Mouse (Mus musculus) intestine, postnatal 0 days (tissue): Measurements from ENCODE around the gene Vmn1r148. TPM values are rescaled to one million over a fixed set of nuclear protein-coding genes. Genes with fewer than 3 reads are reported as not detected.
"Not testable (repeated sequence)": the region's sequence is repeated elsewhere in the genome, so short reads cannot be mapped to it uniquely, and the experiment has no call there.

Source experiments
- ATAC-seq: fragments of 200-750 bp; cut with Nextera tagmentation; 2 replicates; pipeline ENCODE4 v1.8.0; 2017; ENCODE audit warnings: mild to moderate bottlenecking, moderate TSS enrichment, moderate library complexity
- H3K27ac ChIP-seq: fragments of 300-500 bp; sonication (generic); 2 replicates; pipeline ENCODE4 v1.5.1; 2014; ENCODE audit warnings: mild to moderate bottlenecking, low read depth, low read length, moderate library complexity
- H3K27me3 ChIP-seq: fragments of 300-500 bp; sonication (generic); replicated peaks from 2 replicates; pipeline ENCODE4 v1.6.1; 2014; ENCODE audit warnings: low read length, mixed read lengths; ENCODE audit not compliant: control insufficient read depth, insufficient read depth
- H3K36me3 ChIP-seq: fragments of 300-500 bp; sonication (generic); 2 replicates; pipeline ENCODE4 v1.6.1; 2014; ENCODE audit warnings: mild to moderate bottlenecking, moderate library complexity; ENCODE audit not compliant: control insufficient read depth, insufficient read depth
- H3K4me1 ChIP-seq: fragments of 300-500 bp; sonication (generic); replicated peaks from 2 replicates; pipeline ENCODE4 v1.6.1; 2014; ENCODE audit warnings: antibody characterized with exemption, low read length, mixed read lengths; ENCODE audit not compliant: control insufficient read depth, insufficient read depth
- H3K4me2 ChIP-seq: fragments of 300-500 bp; sonication (generic); replicated peaks from 2 replicates; pipeline ENCODE4 v1.6.1; 2014; ENCODE audit warnings: low read depth, mild to moderate bottlenecking, moderate library complexity
- H3K4me3 ChIP-seq: fragments of 300-500 bp; sonication (generic); 2 replicates; pipeline ENCODE4 v1.5.1; 2014; ENCODE audit warnings: low read depth, low read length
- H3K9ac ChIP-seq: fragments of 300-500 bp; sonication (generic); 2 replicates; pipeline ENCODE4 v1.6.1; 2014; ENCODE audit warnings: mild to moderate bottlenecking, low read depth, low read length
- H3K9me3 ChIP-seq: fragments of 300-500 bp; sonication (generic); 2 replicates; pipeline ENCODE4 v1.6.1; 2016; ENCODE audit warnings: mixed run types; ENCODE audit not compliant: control insufficient read depth
- WGBS: fragments of 180-500 bp; shearing (Covaris S2); extraction: QIAGEN DNeasy Blood & Tissue Kit; methylation state at CpG from one replicate; pipeline ENCODE4 v1.1.7; 2014; 5-methylcytosine and 5-hydroxymethylcytosine counted together
- polyA plus RNA-seq: library from polyadenylated mRNA; unstranded; fragments of >200 nt; fragmentation: Nextera tagmentation; extraction: Ambion mirVana; gene quantifications from 2 replicates; pipeline ENCODE4 v1.2.1, GENCODE M21; 2015

The Vmn1r148 gene
- polyA plus RNA-seq: not detected in 2 replicates

DNA sequence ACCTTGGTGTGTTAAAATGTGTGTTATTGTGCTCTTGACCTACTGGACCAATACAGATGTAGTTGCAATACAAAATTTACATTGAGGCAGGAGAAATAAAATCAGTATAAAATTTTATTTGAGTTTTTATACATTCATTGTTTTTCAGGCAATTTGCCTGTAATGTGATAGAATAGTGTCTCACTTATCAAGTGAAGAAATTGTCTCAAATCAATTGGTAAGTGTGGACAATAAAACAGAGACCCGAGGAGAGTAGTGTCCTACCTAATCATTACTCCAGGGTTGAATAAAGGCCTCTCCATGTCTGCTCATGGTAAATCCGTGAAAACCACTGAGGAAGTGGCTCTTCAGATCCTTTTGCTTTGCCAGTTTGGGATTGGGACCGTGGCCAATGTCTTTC, at the start of gene Vmn1r148:
Gene Vmn1r148, plus strand, starts transcription at position 301 of the 400 bp plus-strand sequence.
- WGBS: no CpG with 5 or more reads among the region's 3 CpGs
- H3K4me3 ChIP-seq, H3K4me2 ChIP-seq, H3K4me1 ChIP-seq, H3K36me3 ChIP-seq, H3K27ac ChIP-seq, H3K9ac ChIP-seq, H3K27me3 ChIP-seq, H3K9me3 ChIP-seq, ATAC-seq: not testable (repeated sequence)

DNA sequence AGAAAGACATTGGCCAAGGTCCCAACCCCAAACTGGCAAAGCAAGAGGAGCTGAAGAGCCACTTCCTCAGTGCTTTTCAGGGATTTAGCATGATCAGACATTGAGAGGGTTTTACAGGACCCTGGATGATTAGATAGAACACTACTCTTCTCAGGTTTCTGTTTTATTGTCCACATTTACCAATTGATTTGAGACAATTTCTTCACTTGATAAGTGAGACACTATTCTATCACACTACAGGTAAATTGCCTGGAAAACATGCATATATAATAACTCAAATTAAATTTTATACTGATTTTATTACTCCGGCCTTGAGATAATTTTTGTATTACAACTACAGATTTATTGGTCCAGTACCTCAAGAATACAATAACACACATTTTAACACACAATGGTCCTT, 42.4 kb upstream of the Vmn1r148 start, which contains the start of gene Gm8660:
Gene Gm8660, minus strand, starts transcription at position 101 of the 400 bp plus-strand sequence.
- not testable (repeated sequence) for ATAC-seq, H3K4me1 ChIP-seq, H3K4me3 ChIP-seq, H3K36me3 ChIP-seq, H3K4me2 ChIP-seq, H3K9me3 ChIP-seq, H3K9ac ChIP-seq, H3K27me3 ChIP-seq, H3K27ac ChIP-seq
- no CpG with 5 or more reads among the region's 1 CpGs for WGBS

DNA sequence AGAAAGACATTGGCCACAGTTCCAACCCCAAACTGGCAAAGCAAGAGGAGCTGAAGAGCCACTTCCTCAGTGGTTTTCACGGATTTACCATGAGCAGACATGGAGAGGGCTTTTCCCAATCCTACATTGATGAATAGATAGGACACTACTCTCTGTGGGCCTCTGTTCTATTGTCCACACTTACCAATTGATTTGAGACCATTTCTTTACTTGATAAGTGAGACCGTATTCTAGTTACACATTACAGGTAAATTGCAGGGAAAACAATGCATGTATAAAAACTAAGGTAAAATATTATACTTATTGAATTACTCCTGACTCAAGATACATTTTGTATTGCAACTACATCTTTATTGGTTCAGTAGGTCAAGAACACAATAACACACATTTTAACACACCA, 24.7 kb downstream of the Vmn1r148 start, which contains the start of gene Vmn1r149:
Gene Vmn1r149, minus strand, starts transcription at position 101 of the 400 bp plus-strand sequence.
- not testable (repeated sequence) for H3K9me3 ChIP-seq, ATAC-seq, H3K36me3 ChIP-seq, H3K27me3 ChIP-seq, H3K27ac ChIP-seq, H3K4me3 ChIP-seq, H3K4me2 ChIP-seq, H3K9ac ChIP-seq, H3K4me1 ChIP-seq
- WGBS: no CpG with 5 or more reads among the region's 2 CpGs

DNA sequence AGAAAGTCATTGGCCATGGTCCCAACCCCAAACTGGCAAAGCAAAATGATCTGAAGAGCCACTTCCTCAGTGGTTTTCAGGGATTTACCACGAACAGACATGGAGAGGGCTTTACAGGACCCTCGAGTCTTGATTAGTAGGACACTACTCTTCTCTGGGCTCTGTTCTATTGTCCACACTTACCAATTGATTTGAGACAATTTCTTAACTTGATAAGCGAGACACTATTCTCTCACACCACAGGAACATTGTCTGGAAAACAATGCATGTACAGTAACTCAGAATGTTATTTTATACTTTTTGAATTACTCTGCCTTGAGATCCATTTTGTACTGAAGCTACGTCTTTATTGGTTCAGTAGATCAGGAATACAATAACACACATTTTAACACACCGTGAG, 50.6 kb downstream of the Vmn1r148 start, which contains the start of gene Gm10665:
Gene Gm10665, minus strand, starts transcription at position 101 of the 400 bp plus-strand sequence.
- not testable (repeated sequence) for ATAC-seq, H3K4me1 ChIP-seq, H3K4me3 ChIP-seq, H3K36me3 ChIP-seq, H3K9me3 ChIP-seq, H3K4me2 ChIP-seq, H3K27ac ChIP-seq, H3K27me3 ChIP-seq, H3K9ac ChIP-seq
- no CpG with 5 or more reads among the region's 5 CpGs for WGBS

Other genes with a start within 250 kb of the Vmn1r148 start
- not detected in 2 replicates for gene Vmn1r142, start 249.5 kb upstream of the Vmn1r148 start, polyA plus RNA-seq
- gene Vmn1r143, start 224.2 kb upstream of the Vmn1r148 start, polyA plus RNA-seq: not detected in 2 replicates
- not detected in 2 replicates for gene Gm8653, start 212.3 kb upstream of the Vmn1r148 start, polyA plus RNA-seq
- not detected in 2 replicates for gene Gm8453, start 184.1 kb upstream of the Vmn1r148 start, polyA plus RNA-seq
- not detected in 2 replicates for gene Gm4187, start 83.9 kb upstream of the Vmn1r148 start, polyA plus RNA-seq
- not detected in 2 replicates for gene Gm8660, start 42.5 kb upstream of the Vmn1r148 start, polyA plus RNA-seq
- not detected in 2 replicates for gene Vmn1r149, start 24.6 kb downstream of the Vmn1r148 start, polyA plus RNA-seq
- not detected in 2 replicates for gene Gm10665, start 50.5 kb downstream of the Vmn1r148 start, polyA plus RNA-seq
- not detected in 2 replicates for gene Vmn1r151, start 86.1 kb downstream of the Vmn1r148 start, polyA plus RNA-seq
- not detected in 2 replicates for gene Vmn1r152, start 109.4 kb downstream of the Vmn1r148 start, polyA plus RNA-seq
- not detected in 2 replicates for gene Gm8677, start 121.3 kb downstream of the Vmn1r148 start, polyA plus RNA-seq
- gene Gm4201, start 151.8 kb downstream of the Vmn1r148 start, polyA plus RNA-seq: not detected in 2 replicates
- gene Gm4565, start 174.5 kb downstream of the Vmn1r148 start, polyA plus RNA-seq: not detected in 2 replicates
- not detected in 2 replicates for gene Vmn1r155, start 244.4 kb downstream of the Vmn1r148 start, polyA plus RNA-seq